Mouse (Mus musculus) lung, adult 2 months (tissue): Measurements from ENCODE around the gene Mbtps1. TPM values are rescaled to one million over a fixed set of nuclear protein-coding genes. Genes with fewer than 3 reads are reported as not detected.
A peak's percentile ranks its signal among the peaks of the same experiment; 100 is the strongest.

Experiments
- DNase-seq: peaks from one replicate; pipeline ENCODE4 v3.0.0; 2022
- H3K4me1 ChIP-seq: fragments of 200-500 bp; 2 replicates; pipeline ENCODE4 v1.6.1; 2011; ENCODE audit warnings: low read length; ENCODE audit not compliant: control insufficient read depth, insufficient read depth
- H3K4me3 ChIP-seq: fragments of 200-500 bp; replicated peaks from 2 replicates; pipeline ENCODE3; 2011; ENCODE audit warnings: low read depth, mild to moderate bottlenecking, control low read depth, low read length; ENCODE audit errors: extremely low read depth
- CTCF ChIP-seq: fragments of 200-500 bp; IDR thresholded peaks from 2 replicates; pipeline ENCODE4 v1.5.1; 2011; ENCODE audit warnings: mild to moderate bottlenecking, low read length, control low read depth; ENCODE audit not compliant: insufficient read depth
- POLR2A ChIP-seq: fragments of 200-500 bp; IDR thresholded peaks from 2 replicates; pipeline ENCODE4 v1.6.1; 2011; ENCODE audit warnings: low read depth, mild to moderate bottlenecking, control low read depth, low read length, borderline replicate concordance; ENCODE audit errors: extremely low read depth
- WGBS: fragments of 180-500 bp; shearing (Covaris S2); methylation state at CpG from one replicate; pipeline ENCODE4 v1.1.7; 2018; 5-methylcytosine and 5-hydroxymethylcytosine counted together
- polyA plus RNA-seq: library from polyadenylated mRNA; depleted of rRNA; stranded (reverse); fragments of >200 nt; gene quantifications from 2 replicates; pipeline ENCODE4 v1.2.3, GENCODE M21; 2012

Mbtps1 gene
- polyA plus RNA-seq, 1 experiment = 87.4 TPM

DNA sequence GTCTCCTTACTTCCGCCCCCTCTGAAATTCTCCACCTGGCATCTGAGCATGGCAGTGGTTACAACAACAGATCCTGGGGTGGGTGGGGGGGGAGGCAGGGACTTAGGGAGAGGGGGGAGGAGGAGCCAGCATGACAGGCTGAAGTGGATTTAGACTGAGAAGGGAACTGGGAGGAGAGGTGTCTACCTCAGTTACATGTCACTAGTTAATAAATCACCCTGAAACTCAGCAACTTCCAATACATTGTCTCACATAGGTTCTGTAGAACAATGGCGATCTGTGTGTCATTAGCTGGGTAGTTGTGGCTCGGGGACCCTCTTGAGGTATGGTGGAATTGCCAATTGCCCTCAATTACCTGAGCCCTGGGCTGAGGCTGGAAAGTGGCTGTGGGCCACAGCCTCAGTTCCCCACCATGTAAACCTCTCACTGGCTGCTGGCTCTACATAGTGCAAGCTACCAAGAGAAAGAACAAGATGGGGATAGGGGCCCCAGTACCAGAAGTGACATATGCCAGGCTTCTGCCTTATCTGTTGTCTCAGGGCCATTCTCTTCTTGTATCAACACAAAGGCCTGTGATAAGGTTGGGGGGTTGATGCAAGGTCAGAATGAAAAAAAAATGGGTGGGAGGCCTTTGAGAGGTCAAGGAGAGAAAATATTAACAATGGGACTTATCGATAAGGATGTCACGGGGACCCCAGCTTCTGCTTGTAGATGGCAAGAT, 22.1 kb upstream of the Mbtps1 start:
- 68% methylated on average over 5 of the region's 5 CpGs for WGBS
- TF ChIP-seq CTCF = no peak
- TF ChIP-seq POLR2A = no peak
- H3K4me3 ChIP-seq = no peak overlapping the region
- DNase-seq = no peak
- H3K4me1 ChIP-seq = no peaks in the 10 kb centered on the region

- Histone ChIP-seq H3K4me3 (no peak overlapping the region), H3K4me1 (0 out of 2 replicates have a peak, but pooled peaks cover 2% of the 10 kb centered on the region)
- no peak for DNase-seq
- TF ChIP-seq CTCF = no peak
- TF ChIP-seq POLR2A = no peak
- 38% methylated on average over 13 of the region's 13 CpGs for WGBS
Measured at GRCm38 (mm10) chr8:119579096-119579495, 20.6 kb upstream of the Mbtps1 start.

DNA sequence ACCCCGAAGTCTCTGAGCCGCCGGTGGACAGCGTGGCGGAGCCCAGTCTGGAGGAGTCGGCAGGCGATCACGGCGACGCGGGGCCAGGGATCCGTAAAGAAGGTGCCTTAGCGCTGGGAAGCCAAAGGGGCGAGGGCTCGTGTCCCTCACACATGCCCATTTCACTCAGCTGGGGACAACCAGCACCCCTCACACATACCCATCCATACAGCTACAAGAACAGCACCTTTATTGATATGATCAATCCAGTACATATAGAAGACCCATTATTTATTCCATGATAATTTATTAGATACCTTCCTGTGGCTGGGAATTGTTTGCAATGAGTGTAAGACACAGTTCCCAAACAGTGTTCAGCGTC, 16.8 kb upstream of the Mbtps1 start:
- TF ChIP-seq CTCF (no peak), POLR2A (no peak)
- WGBS = under 1% methylated on average over 16 of the region's 16 CpGs
- H3K4me3 ChIP-seq = peak overlapping the region; percentile 67
- DNase-seq = no peak
- peaks cover 10% of the 10 kb centered on the region for H3K4me1 ChIP-seq

DNA sequence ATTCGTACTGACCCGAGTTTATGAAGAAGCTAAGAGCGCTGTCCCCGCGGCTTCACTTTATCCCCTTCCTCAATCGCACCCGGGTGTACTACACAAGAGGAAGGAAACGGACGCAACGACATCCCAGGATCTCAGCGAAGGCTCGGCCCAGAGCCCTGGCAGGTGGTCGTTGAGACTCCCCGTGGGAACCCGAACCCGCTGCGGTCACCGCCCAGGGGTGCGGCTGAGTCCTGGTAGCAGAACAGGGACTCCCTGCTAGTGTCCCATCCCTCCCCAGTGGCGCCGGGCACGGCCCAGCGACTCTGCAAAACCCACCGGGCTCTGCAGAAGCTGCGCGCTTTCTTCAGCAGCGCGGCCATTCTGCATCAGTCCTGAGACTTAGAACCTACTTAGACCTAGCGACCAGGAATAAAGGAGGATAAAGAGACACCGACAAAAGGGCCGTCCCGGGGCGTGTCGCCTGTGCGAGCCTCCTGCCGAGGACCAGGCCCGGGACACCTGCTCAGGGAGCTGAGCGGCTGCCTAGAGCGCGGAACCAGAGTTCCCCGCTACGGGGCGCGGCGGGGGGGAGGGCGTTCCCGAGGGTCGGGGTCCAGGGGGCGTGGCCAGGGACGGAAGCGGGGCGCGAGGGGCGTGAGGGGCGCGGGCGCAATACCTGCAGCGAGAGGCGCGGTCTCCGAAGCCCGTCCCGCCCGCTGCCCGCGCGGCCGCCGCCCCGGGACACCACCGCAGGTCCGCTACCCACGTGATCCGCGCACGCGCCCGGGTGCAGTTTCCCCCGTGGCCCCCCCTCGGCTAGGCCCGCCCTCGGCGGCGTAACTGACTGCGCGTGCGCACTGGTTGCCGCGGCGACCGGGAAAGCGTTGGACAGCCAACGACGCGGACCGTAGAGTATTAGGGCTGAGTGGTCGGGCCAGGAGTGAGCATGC, 16.2 kb upstream of the Mbtps1 start, which contains the start of the genes Hsdl1 and Dnaaf1:
Gene Hsdl1, minus strand, starts transcription at position 747 of the 929 bp plus-strand sequence.
Gene Dnaaf1, plus strand, starts transcription at position 799 of the 929 bp plus-strand sequence.
- TF ChIP-seq CTCF (no peak), POLR2A (peak; percentile 20; the same call in 1 of the 2 replicates)
- DNase-seq = peak; percentile 98
- under 1% methylated on average over 97 of the region's 97 CpGs for WGBS
- Histone ChIP-seq H3K4me1 (peaks cover 10% of the 10 kb centered on the region), H3K4me3 (peak within 1 kb of the TSS; percentile 67)

DNA sequence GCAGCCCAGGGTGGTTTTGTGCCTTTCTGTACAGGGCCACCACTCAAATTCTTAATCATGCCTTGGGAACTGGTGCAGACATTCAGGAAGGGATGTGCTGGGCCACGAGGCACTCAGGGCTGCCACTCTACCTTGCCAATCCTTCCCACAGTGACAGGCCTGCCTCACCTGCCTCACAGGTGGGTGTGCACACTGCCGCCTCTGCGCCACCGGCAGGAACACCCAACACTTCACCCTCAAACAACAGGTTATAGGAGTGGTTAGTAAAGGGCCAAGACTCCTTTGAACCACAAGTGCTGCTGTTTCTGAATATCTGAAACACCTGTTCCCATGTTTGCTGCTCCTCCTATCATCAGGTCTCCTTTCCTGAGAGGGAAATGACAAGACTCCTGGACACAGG, 13.9 kb upstream of the Mbtps1 start:
- no peak for TF ChIP-seq CTCF
- no peak for TF ChIP-seq POLR2A
- Histone ChIP-seq H3K4me3 (no peak overlapping the region), H3K4me1 (peaks cover 10% of the 10 kb centered on the region)
- 67% methylated on average over 4 of the region's 4 CpGs for WGBS
- DNase-seq = peak; percentile 20

DNA sequence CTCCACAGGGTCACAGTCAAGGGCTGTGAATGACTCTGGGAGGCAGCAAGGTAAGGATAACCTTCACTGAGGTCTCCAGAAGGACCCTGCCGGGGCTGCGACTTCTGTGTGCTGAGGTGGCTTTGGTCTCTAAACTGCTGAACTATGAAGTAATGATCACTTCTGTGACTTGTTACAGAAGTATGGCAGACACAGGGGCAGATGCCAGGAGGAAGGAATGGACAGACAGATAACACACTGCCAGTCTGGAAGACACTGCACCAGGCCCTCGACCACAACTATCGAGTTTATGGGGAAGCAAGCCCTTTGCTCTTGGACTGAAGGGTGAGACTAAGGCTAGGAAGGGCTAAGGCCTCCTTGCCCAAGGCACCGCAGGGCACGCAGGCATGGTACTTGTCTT, 12.6 kb upstream of the Mbtps1 start:
- TF ChIP-seq POLR2A (no peak), CTCF (no peak)
- DNase-seq = no peak
- WGBS = 76% methylated on average over 6 of the region's 6 CpGs
- H3K4me1 ChIP-seq = peaks cover 10% of the 10 kb centered on the region
- no peak overlapping the region for H3K4me3 ChIP-seq

DNA sequence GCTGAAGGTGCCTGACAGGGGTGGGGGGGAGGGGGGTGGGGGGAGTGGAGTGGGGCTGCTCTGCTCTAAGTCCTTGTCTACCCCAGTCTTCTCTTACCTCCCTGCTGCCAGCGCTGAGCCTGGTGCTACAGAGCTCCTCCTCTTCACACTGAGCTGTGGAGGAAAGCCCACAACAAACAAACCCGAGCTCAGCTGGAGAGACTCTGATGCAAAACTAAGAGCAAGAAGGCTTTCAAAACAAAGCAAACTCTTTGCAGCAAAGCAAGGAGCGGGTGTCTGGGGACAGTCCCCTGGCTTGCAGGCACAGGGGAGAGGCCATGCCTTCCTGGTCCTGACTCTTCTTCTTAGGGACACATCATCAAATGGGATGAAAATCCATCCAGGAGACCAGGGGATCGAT, 11.3 kb upstream of the Mbtps1 start:
- H3K4me1 ChIP-seq = peaks cover 10% of the 10 kb centered on the region
- TF ChIP-seq CTCF = no peak
- no peak for TF ChIP-seq POLR2A

DNA sequence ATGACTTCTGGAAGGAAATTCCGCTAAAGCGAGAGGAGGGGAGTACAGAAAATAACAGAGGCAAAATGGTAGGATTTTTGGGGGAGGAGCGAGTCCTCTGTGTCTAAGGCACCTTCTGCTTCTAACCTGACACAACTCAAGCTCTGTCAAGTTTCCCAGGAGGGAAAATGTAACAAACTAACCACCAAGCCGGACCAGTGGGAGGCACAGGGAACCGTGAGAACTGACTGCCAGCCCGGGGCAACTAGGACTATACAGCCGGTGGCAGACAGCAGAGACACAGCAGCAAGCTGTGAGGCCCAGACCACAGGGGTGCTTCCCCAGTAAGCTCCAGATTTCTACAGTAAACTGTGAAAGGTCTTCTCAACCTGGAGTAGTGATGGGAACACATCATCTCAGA, 10.4 kb upstream of the Mbtps1 start:
- no peak overlapping the region for H3K4me3 ChIP-seq
- H3K4me1 ChIP-seq = peaks cover 8% of the 10 kb centered on the region
- WGBS = 73% methylated on average over 7 of the region's 7 CpGs

More for the DNA sequence above, 11.3 kb upstream of the Mbtps1 start:
- DNase-seq = no peak
- H3K4me3 ChIP-seq = no peak overlapping the region
- WGBS = 47% methylated on average over 4 of the region's 4 CpGs

GRCm38 (mm10) chr8:119568251-119568650, 9.7 kb upstream of the Mbtps1 start:
- TF ChIP-seq CTCF (no peak), POLR2A (no peak)
- no peak overlapping the region for H3K4me3 ChIP-seq
- no peak for DNase-seq
- H3K4me1 ChIP-seq = peaks cover 5% of the 10 kb centered on the region
- WGBS = 81% methylated on average over 9 of the region's 9 CpGs

More for the DNA sequence above, 10.4 kb upstream of the Mbtps1 start:
- no peak for DNase-seq
- TF ChIP-seq POLR2A (no peak), CTCF (no peak)
